Mouse (Mus musculus) embryonic facial prominence, embryonic 12.5 days (tissue): ENCODE results near the gene Pnkp. TPM values are rescaled to one million over a fixed set of nuclear protein-coding genes. Genes with fewer than 3 reads are reported as not detected.

Experiments
- ATAC-seq: fragments of 200-750 bp; cut with Nextera tagmentation; 2 replicates; pipeline ENCODE4 v1.8.0; 2017; ENCODE audit not compliant: insufficient number of reproducible peaks, insufficient read depth, low FRiP score, low TSS enrichment
- H3K27ac ChIP-seq: fragments of 300-500 bp; sonication (generic); 2 replicates; pipeline ENCODE4 v1.5.1; 2016; ENCODE audit warnings: mild to moderate bottlenecking
- H3K27me3 ChIP-seq: fragments of 300-500 bp; sonication (generic); 2 replicates; pipeline ENCODE4 v1.6.1; 2016; ENCODE audit warnings: mild to moderate bottlenecking, moderate library complexity
- H3K36me3 ChIP-seq: fragments of 300-500 bp; sonication (generic); 2 replicates; pipeline ENCODE4 v1.6.1; 2016; ENCODE audit warnings: mild to moderate bottlenecking
- H3K4me1 ChIP-seq: fragments of 300-500 bp; sonication (generic); 2 replicates; pipeline ENCODE4 v1.6.1; 2016
- H3K4me2 ChIP-seq: fragments of 300-500 bp; sonication (generic); replicated peaks from 2 replicates; pipeline ENCODE4 v1.6.1; 2016; ENCODE audit warnings: mild to moderate bottlenecking, moderate library complexity
- H3K4me3 ChIP-seq: fragments of 300-500 bp; sonication (generic); 2 replicates; pipeline ENCODE4 v1.5.1; 2016; ENCODE audit warnings: mild to moderate bottlenecking
- H3K9ac ChIP-seq: fragments of 300-500 bp; sonication (generic); 2 replicates; pipeline ENCODE4 v1.6.1; 2016; ENCODE audit warnings: mild to moderate bottlenecking, moderate library complexity
- H3K9me3 ChIP-seq: fragments of 300-500 bp; sonication (generic); 2 replicates; pipeline ENCODE4 v1.6.1; 2016; ENCODE audit warnings: mild to moderate bottlenecking, moderate library complexity
- WGBS: fragments of 180-500 bp; shearing (Covaris S2); methylation state at CpG from one replicate; pipeline ENCODE4 v1.1.7; 2016; 5-methylcytosine and 5-hydroxymethylcytosine counted together
- polyA plus RNA-seq: library from polyadenylated mRNA; unstranded; fragments of >200 nt; fragmentation: Nextera tagmentation; extraction: Ambion mirVana; gene quantifications from 2 replicates; pipeline ENCODE4 v1.2.1, GENCODE M21; 2016

The Pnkp gene
- polyA plus RNA-seq, 1 experiment from 2014 or later = 30.4 TPM

- WGBS = 90% methylated on average over 7 of the region's 7 CpGs
- Histone ChIP-seq H3K4me3 (no peak overlapping the region), H3K9me3 (no peaks in the 10 kb centered on the region), H3K9ac (no peak overlapping the region), H3K36me3 (peaks cover 55% of the 10 kb centered on the region), H3K27ac (no peak overlapping the region), H3K4me2 (no peak overlapping the region), H3K4me1 (peaks cover 17% of the 10 kb centered on the region), H3K27me3 (no peaks in the 10 kb centered on the region)
- no peak for ATAC-seq
Observed at GRCm38 (mm10) chr7:44846804-44847203, 10.1 kb upstream of the Pnkp start.

- Histone ChIP-seq H3K4me3 (peak overlapping the region; percentile 77), H3K27me3 (no peaks in the 10 kb centered on the region), H3K9ac (peak overlapping the region; percentile 43), H3K27ac (no peak overlapping the region), H3K9me3 (no peaks in the 10 kb centered on the region), H3K36me3 (peaks cover 51% of the 10 kb centered on the region), H3K4me2 (peak overlapping the region; percentile 85), H3K4me1 (peaks cover 22% of the 10 kb centered on the region)
- 84% methylated on average over 5 of the region's 5 CpGs for WGBS
- ATAC-seq = no peak
Observed at GRCm38 (mm10) chr7:44847772-44848171, 9.2 kb upstream of the Pnkp start.

DNA sequence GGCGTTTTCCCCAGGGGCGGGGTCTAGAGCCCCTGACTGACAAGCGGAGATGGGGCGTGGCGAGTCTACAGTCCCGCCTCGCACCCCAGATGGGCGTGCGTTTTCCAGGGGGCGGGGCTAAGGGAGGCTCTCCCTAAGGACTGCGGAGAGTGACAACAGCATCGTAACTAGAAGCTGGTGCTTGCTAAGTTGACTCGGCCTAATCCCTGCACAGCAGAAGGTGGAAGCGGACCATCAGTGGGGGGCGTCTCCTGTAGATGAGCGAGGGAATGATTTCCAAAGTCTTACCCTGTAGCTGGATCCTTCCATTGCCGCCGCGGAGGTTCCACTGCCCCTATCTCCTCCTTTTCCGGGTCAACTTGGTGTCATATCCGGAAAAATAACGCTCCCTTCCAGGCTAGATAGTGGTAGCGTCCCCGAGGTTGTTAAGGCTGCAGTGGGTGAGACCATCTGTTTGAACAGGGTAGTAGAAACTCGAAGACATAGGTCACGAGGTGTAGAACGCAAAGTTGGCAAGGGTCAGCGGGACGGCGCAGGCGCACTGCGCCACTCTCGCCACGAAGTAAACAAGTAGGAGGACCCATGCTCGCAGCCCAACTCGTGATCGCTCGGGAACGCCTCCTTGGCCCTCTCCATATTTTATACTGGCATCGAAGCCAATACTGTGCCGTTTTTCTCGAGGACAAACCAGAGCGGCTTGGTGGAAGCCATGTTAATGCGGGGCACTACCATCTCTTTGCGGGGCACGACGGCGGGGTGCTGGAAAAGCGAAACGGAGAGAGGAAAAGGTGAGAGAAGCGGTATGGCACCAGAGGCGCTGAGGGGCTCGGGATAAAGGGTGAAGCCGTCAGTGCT is 8.2 kb upstream of the Pnkp start, which contains the start of the genes Akt1s1 and Tbc1d17:
Gene Akt1s1 (plus strand): TSS at position 431 of the 855 bp plus-strand sequence.
Gene Tbc1d17 (minus strand): TSS at position 519 of the 855 bp plus-strand sequence.
- H3K27ac ChIP-seq = peak within 1 kb of the TSS; percentile 96
- no peaks in the 10 kb centered on the region for H3K9me3 ChIP-seq
- under 1% methylated on average over 54 of the region's 54 CpGs for WGBS
- H3K4me1 ChIP-seq = peaks cover 26% of the 10 kb centered on the region
- H3K4me3 ChIP-seq = peak within 1 kb of the TSS; percentile 77
- H3K27me3 ChIP-seq = no peaks in the 10 kb centered on the region
- peak within 1 kb of the TSS; percentile 81 for H3K9ac ChIP-seq
- H3K36me3 ChIP-seq = peaks cover 44% of the 10 kb centered on the region
- H3K4me2 ChIP-seq = peak within 1 kb of the TSS; percentile 85
- ATAC-seq = peak; percentile 79

DNA sequence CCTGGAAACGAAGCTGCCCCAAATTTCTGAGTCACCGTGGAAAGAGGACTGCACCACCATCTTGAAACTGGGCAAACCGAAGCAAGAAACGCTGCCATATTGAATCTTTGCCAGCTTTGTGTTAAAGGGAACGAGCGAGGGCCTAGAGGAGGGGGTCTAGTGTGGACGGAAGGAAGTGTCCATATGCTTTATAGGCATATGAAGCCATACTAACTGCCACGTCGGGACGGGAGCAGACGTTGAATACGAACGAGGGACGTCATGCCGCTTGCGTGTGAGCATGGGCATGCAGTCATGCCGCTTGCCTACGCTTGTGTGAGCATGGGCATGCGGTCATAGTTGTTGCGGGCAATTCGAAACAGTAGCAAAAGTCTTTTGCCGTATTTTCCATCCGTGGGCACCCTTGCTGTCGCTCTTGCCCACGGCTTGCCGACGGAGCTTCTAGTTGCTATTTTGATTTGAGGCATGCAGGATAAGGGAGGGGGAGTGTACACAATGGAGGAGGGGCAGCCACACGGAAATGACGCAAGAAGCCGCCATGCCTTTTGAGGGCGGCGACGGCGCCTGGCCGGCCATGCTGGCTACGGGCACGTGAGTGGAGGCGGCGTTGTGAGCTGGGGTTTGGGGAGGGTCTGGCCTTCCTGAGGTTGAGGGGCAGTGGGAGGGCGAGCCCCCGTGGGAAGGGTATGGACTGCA is 7.4 kb upstream of the Pnkp start:
- Histone ChIP-seq H3K36me3 (peaks cover 36% of the 10 kb centered on the region), H3K9me3 (no peaks in the 10 kb centered on the region), H3K4me2 (peak overlapping the region; percentile 85), H3K4me1 (peaks cover 31% of the 10 kb centered on the region), H3K27ac (peak overlapping the region; percentile 96), H3K27me3 (no peaks in the 10 kb centered on the region), H3K9ac (peak overlapping the region; percentile 81), H3K4me3 (peak overlapping the region; percentile 77)
- under 1% methylated on average over 41 of the region's 41 CpGs for WGBS
- peak; percentile 65 for ATAC-seq

- H3K4me1 ChIP-seq = peaks cover 32% of the 10 kb centered on the region
- H3K27me3 ChIP-seq = no peaks in the 10 kb centered on the region
- peak overlapping the region; percentile 81 for H3K9ac ChIP-seq
- peaks cover 31% of the 10 kb centered on the region for H3K36me3 ChIP-seq
- H3K9me3 ChIP-seq = no peaks in the 10 kb centered on the region
- WGBS = under 1% methylated on average over 33 of the region's 33 CpGs
- peak; percentile 22 for ATAC-seq
- peak overlapping the region; percentile 85 for H3K4me2 ChIP-seq
- H3K4me3 ChIP-seq = peak overlapping the region; percentile 77
- peak overlapping the region; percentile 96 for H3K27ac ChIP-seq
Observed at GRCm38 (mm10) chr7:44850146-44850545, 6.8 kb upstream of the Pnkp start.

GRCm38 (mm10) chr7:44850789-44851624 is 5.9 kb upstream of the Pnkp start:
- no peak for ATAC-seq
- Histone ChIP-seq H3K4me3 (peak overlapping the region; percentile 77), H3K9me3 (no peaks in the 10 kb centered on the region), H3K27ac (peak overlapping the region; percentile 96), H3K4me2 (peak overlapping the region; percentile 85), H3K4me1 (peaks cover 34% of the 10 kb centered on the region), H3K36me3 (peaks cover 23% of the 10 kb centered on the region), H3K27me3 (no peaks in the 10 kb centered on the region), H3K9ac (peak overlapping the region; percentile 81)
- WGBS = 78% methylated on average over 8 of the region's 8 CpGs

- Histone ChIP-seq H3K4me2 (no peak overlapping the region), H3K9ac (peak overlapping the region; percentile 81; the same call in 1 of the 2 replicates), H3K9me3 (no peaks in the 10 kb centered on the region), H3K27me3 (no peaks in the 10 kb centered on the region), H3K4me1 (peaks cover 39% of the 10 kb centered on the region), H3K36me3 (peaks cover 16% of the 10 kb centered on the region), H3K27ac (no peak overlapping the region), H3K4me3 (peak overlapping the region; percentile 77; the same call in 1 of the 2 replicates)
- WGBS = 92% methylated on average over 12 of the region's 12 CpGs
- no peak for ATAC-seq
Observed at GRCm38 (mm10) chr7:44851625-44852234, 5.2 kb upstream of the Pnkp start.

GRCm38 (mm10) chr7:44852259-44853027 is 4.5 kb upstream of the Pnkp start:
- Histone ChIP-seq H3K27ac (0 out of 2 replicates have a peak overlapping the region, but pooled peaks have one; percentile 25), H3K4me1 (peaks cover 38% of the 10 kb centered on the region), H3K9me3 (no peaks in the 10 kb centered on the region), H3K4me3 (0 out of 2 replicates have a peak overlapping the region, but pooled peaks have one; percentile 5), H3K36me3 (peaks cover 13% of the 10 kb centered on the region; the same call in 1 of the 2 replicates), H3K9ac (no peak overlapping the region), H3K27me3 (no peaks in the 10 kb centered on the region), H3K4me2 (no peak overlapping the region)
- ATAC-seq = no peak
- WGBS = 93% methylated on average over 36 of the region's 36 CpGs

DNA sequence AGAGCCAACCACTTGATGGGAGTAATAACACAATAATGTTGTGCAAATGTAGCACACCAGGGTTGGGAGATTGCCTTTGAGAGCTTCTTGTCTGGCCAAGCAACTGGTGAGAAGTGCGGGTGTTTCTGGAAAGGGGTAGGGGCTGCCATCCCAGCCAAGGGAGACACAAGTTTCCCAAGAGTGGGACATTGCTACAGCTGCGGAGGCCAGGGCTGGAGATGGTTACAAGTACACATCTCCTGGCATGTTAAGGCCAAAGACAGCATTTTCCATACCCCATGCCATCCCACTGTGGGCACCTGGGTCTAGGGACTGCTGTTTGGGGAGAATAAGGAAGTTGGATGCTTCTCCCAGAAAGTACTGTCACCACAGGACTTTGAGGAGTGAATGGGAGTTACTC is 3.9 kb upstream of the Pnkp start:
- no peak overlapping the region for H3K4me3 ChIP-seq
- no peak for ATAC-seq
- H3K9ac ChIP-seq = no peak overlapping the region
- peaks cover 13% of the 10 kb centered on the region; the same call in 1 of the 2 replicates for H3K36me3 ChIP-seq
- no peak overlapping the region for H3K4me2 ChIP-seq
- no peak overlapping the region for H3K27ac ChIP-seq
- 93% methylated on average over 2 of the region's 2 CpGs for WGBS
- no peaks in the 10 kb centered on the region for H3K27me3 ChIP-seq
- no peaks in the 10 kb centered on the region for H3K9me3 ChIP-seq
- H3K4me1 ChIP-seq = peaks cover 37% of the 10 kb centered on the region

DNA sequence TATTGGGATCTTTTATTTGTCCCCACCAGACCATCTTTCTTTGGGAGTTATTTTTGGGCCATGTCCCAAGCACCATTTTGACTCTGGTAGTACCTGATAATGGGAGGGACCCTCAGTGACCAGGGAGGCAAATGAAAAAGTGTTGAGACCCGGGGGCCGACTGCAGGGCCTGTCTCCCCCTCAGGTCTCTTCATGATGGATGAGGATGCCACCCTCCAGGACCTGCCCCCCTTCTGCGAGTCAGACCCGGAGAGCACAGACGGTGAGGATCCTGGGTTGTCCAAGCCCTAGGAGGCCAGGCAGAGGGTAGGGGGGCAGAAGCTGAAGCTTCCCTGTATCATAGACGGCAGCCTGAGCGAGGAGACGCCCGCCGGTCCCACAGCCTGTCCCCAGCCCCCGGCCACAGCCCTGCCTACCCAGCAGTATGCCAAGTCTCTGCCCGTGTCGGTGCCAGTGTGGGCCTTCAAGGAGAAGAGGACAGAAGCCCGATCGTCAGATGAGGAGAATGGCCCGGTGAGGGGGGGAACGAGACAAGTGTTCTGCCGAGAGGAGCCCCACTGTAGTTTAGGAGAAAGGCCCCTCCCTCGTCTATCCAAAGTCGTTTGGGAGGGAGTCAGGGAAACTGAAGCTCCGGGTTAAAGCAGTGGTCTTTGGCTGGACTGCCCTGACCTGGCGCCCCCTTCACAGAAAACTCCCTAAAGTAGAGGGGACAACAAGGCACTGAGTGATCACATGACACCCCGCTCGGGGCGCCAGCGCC is 3.2 kb upstream of the Pnkp start:
- 37% methylated on average over 26 of the region's 26 CpGs for WGBS
- H3K36me3 ChIP-seq = peaks cover 13% of the 10 kb centered on the region; the same call in 1 of the 2 replicates
- H3K9ac ChIP-seq = peak overlapping the region; percentile 54
- no peaks in the 10 kb centered on the region for H3K9me3 ChIP-seq
- H3K4me3 ChIP-seq = peak overlapping the region; percentile 44
- ATAC-seq = no peak
- H3K27me3 ChIP-seq = no peaks in the 10 kb centered on the region
- peak overlapping the region; percentile 89 for H3K27ac ChIP-seq
- peak overlapping the region; percentile 74 for H3K4me2 ChIP-seq
- peaks cover 42% of the 10 kb centered on the region for H3K4me1 ChIP-seq
